Mouse (Mus musculus): Measurements from ENCODE around the gene Rpl6. TPM values are rescaled to one million over a fixed set of nuclear protein-coding genes. Genes with fewer than 3 reads are reported as not detected.
A peak's percentile ranks its signal among the peaks of the same experiment; 100 is the strongest.
"Not testable (repeated sequence)": the region's sequence is repeated elsewhere in the genome, so short reads cannot be mapped to it uniquely, and the experiment has no call there.

Gene Rpl6
- polyA plus RNA-seq, 1 experiment from 2014 or later = 659 TPM

DNA sequence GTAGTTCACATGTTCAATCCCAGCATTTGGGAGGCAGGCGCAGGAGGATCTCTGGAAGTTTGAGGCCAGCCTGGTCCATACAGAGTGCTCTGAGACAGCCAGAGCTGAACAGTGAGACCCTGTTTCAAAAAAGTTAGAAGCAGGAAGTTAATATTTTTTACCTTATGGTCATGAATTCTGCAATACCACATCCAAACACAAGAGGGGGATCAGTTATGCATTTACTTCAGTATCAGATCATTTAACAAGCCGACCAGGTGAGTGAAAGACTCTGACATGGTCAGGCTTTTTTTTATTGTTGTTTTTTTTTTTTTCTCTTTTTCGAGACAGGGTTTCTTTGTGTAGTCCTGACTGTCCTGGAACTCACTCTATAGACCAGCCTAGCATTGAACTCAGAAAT, 2.5 kb upstream of the Rpl6 start:
- H3K36me3 ChIP-seq = peaks cover 7% of the 10 kb centered on the region; the same call in 1 of the 2 replicates
- ATAC-seq = no peak
- H3K4me2 ChIP-seq (replicated peaks) = no peak overlapping the region
- H3K9ac ChIP-seq = no peak overlapping the region
- H3K27ac ChIP-seq = no peak overlapping the region
- H3K9me3 ChIP-seq = no peaks in the 10 kb centered on the region
- 49% methylated on average over 3 of the region's 3 CpGs for WGBS
- peaks cover 13% of the 10 kb centered on the region for H3K4me1 ChIP-seq (replicated peaks)
- no peak overlapping the region for H3K4me3 ChIP-seq (replicated peaks)
- H3K27me3 ChIP-seq (replicated peaks) = no peaks in the 10 kb centered on the region

DNA sequence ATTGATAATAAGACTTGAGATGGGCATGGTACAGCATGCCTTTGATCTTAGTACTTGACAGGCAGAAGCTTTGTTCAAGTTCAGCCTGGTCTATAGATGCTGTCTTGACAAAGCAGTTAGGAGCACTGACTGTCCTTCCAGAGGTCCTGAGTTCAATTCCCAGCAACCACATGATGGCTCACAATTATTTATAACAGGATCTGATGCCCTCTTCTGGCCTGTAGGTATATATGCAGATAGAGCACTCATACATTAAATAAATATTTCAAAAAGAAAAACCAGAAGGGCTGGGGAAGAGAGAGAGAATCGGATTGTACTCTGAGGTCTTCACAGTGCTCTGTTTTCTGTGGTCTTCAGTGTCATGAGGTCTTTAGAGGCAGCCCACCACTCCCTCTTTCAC, 1.8 kb upstream of the Rpl6 start:
- no peak overlapping the region for H3K9ac ChIP-seq
- ATAC-seq = no peak
- no peak overlapping the region for H3K27ac ChIP-seq
- no peaks in the 10 kb centered on the region for H3K9me3 ChIP-seq
- WGBS = 77% methylated on average over 1 of the region's 1 CpGs
- no peak overlapping the region for H3K4me3 ChIP-seq (replicated peaks)
- H3K4me1 ChIP-seq (replicated peaks) = peaks cover 16% of the 10 kb centered on the region
- no peaks in the 10 kb centered on the region for H3K27me3 ChIP-seq (replicated peaks)
- peaks cover 12% of the 10 kb centered on the region; the same call in 1 of the 2 replicates for H3K36me3 ChIP-seq
- H3K4me2 ChIP-seq (replicated peaks) = no peak overlapping the region

DNA sequence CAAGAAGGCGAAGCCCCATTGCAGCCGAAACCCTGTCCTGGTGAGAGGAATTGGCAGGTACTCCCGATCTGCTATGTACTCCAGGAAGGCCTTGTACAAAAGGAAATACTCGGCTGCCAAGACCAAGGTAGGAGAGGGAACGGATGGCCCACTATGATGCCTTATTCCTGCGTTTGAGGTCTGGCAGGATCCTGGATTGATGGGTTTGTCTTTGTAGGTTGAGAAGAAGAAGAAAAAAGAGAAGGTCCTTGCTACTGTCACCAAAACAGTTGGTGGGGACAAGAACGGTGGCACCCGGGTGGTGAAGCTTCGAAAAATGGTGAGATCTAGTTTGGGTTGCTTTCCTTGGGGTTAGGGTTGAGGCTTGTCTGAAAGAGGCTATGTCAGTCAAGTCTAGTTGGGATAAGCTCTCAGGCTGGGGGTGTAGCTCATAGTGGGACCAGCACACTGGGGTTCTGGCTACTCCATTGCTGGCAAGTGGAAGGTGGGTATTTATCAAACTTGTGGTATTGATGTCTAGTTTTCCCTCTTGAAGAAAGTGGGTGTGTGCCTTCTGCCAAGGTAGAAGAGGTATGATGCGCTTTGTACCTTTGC, 1.4 kb downstream of the Rpl6 start:
- not testable (repeated sequence) for H3K27ac ChIP-seq; H3K27me3 ChIP-seq (replicated peaks); ATAC-seq; H3K9me3 ChIP-seq
- peak overlapping the region; percentile 80 for H3K4me3 ChIP-seq (replicated peaks)
- peak overlapping the region; percentile 96 for H3K9ac ChIP-seq
- peaks cover 32% of the 10 kb centered on the region for H3K36me3 ChIP-seq
- peaks cover 20% of the 10 kb centered on the region for H3K4me1 ChIP-seq (replicated peaks)
- WGBS = 66% methylated on average over 9 of the region's 10 CpGs
- peak overlapping the region; percentile 56 for H3K4me2 ChIP-seq (replicated peaks)

DNA sequence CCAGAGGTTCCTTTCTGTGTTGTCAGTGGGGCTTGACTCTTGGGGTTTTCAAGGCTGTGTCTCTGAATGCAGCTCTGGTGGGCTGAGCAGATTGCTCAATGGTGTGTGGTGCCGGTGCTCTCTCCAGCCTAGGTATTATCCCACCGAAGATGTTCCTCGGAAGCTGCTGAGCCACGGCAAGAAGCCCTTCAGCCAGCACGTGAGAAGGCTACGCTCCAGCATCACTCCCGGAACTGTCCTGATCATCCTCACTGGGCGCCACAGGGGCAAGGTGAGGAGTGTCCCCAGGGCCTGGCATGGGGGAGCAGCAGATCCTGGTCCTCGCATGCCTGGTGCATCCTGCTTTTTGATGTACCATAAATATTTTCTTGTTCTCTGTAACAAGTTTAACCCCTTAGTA, 2.3 kb downstream of the Rpl6 start:
- Histone ChIP-seq H3K36me3 (peaks cover 39% of the 10 kb centered on the region), H3K4me3 (replicated peaks) (peak overlapping the region; percentile 80; the same call in 1 of the 2 replicates), H3K9ac (peak overlapping the region; percentile 96; the same call in 1 of the 2 replicates), H3K27me3 (replicated peaks) (no peaks in the 10 kb centered on the region), H3K9me3 (no peaks in the 10 kb centered on the region), H3K27ac (no peak overlapping the region), H3K4me1 (replicated peaks) (peaks cover 20% of the 10 kb centered on the region), H3K4me2 (replicated peaks) (peak overlapping the region; percentile 56)
- 72% methylated on average over 9 of the region's 9 CpGs for WGBS
- ATAC-seq = no peak

DNA sequence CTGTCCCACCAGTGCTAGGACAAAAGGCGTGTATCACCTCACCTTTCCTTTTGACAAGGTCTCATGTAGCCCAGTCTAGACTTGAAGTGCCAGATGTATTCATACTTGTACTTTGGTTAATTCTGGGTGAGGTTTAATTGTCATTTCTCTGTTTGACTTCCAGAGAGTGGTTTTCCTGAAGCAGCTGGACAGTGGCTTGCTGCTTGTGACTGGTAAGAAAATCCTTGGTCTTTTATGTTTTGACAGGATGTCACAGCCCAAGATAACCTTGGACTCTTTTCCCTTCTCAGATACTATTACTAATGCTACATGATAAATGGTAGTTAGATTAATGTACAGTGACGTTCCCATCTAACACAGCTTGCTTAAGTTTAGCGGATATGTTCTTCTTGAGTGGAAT, 2.7 kb downstream of the Rpl6 start:
- 0 out of 2 replicates have a peak overlapping the region, but pooled peaks have one; percentile 80 for H3K4me3 ChIP-seq (replicated peaks)
- no peak overlapping the region for H3K27ac ChIP-seq
- no peak for ATAC-seq
- H3K4me2 ChIP-seq (replicated peaks) = peak overlapping the region; percentile 56; the same call in 1 of the 2 replicates
- peaks cover 43% of the 10 kb centered on the region for H3K36me3 ChIP-seq
- no peaks in the 10 kb centered on the region for H3K27me3 ChIP-seq (replicated peaks)
- H3K9ac ChIP-seq = no peak overlapping the region
- peaks cover 20% of the 10 kb centered on the region for H3K4me1 ChIP-seq (replicated peaks)
- WGBS = 71% methylated on average over 3 of the region's 3 CpGs
- H3K9me3 ChIP-seq = no peaks in the 10 kb centered on the region

DNA sequence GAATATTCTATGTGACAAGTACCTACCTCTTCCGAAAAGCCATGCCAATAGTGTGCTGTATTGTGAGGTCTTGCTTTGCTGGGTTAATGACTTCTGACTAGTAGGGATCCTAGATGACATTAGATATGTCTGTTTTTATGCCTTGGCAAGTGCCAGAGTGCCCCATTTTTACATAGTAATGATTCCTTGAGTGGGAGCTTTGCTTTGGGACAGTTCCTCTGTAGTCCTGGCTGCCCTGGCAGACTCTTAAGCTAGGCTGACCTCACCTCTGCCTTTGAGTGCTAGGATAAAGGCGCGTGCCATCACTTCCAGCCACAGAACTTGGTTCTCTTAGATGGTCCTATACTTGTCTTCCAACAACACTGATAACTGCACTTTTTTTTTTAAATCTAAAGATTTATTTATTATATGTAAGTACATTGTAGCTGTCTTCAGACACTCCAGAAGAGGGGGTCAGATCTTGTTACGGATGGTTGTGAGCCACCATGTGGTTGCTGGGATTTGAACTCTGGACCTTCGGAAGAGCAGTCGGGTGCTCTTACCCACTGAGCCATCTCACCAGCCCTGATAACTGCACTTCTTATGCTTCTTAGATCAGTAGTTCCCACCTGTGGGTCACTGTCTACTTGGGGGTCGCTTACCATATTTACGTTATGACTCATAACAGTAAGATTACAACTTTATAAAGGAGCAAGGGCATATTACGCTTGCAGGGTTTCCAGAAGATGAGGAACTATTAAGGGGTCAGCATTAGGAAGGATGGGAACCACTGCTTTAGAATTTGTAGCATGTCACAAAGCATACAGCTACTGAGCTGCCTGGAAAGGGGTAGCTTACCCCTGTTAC, 5.7 kb downstream of the Rpl6 start:
- Histone ChIP-seq H3K27ac (no peak overlapping the region), H3K27me3 (replicated peaks) (no peaks in the 10 kb centered on the region), H3K4me3 (replicated peaks) (no peak overlapping the region), H3K9ac (no peak overlapping the region), H3K9me3 (no peaks in the 10 kb centered on the region), H3K4me2 (replicated peaks) (no peak overlapping the region), H3K36me3 (peaks cover 48% of the 10 kb centered on the region), H3K4me1 (replicated peaks) (peaks cover 20% of the 10 kb centered on the region)
- ATAC-seq = no peak
- WGBS = 86% methylated on average over 9 of the region's 9 CpGs

DNA sequence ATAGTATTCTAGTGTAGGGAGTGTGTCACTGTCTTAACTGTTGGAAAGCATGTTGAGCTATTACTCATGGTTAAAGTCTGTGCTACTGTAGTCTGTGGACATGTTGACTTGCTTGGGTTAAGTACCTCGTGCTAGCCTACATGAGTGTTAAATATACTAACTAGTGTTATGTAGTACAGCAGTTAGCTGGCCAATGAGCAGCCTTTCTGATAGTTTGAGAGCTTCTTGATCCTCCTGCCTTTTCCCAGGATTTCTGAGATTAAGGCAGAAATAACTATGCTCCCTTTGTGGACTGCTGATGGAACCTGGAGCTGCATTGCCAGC, 6.3 kb downstream of the Rpl6 start:
- no peak overlapping the region for H3K27ac ChIP-seq
- no peak overlapping the region for H3K4me3 ChIP-seq (replicated peaks)
- H3K9ac ChIP-seq = no peak overlapping the region
- peaks cover 48% of the 10 kb centered on the region for H3K36me3 ChIP-seq
- 84% methylated on average over 1 of the region's 1 CpGs for WGBS
- H3K4me2 ChIP-seq (replicated peaks) = no peak overlapping the region
- peaks cover 18% of the 10 kb centered on the region for H3K4me1 ChIP-seq (replicated peaks)
- H3K9me3 ChIP-seq = no peaks in the 10 kb centered on the region
- no peak for ATAC-seq
- H3K27me3 ChIP-seq (replicated peaks) = no peaks in the 10 kb centered on the region

DNA sequence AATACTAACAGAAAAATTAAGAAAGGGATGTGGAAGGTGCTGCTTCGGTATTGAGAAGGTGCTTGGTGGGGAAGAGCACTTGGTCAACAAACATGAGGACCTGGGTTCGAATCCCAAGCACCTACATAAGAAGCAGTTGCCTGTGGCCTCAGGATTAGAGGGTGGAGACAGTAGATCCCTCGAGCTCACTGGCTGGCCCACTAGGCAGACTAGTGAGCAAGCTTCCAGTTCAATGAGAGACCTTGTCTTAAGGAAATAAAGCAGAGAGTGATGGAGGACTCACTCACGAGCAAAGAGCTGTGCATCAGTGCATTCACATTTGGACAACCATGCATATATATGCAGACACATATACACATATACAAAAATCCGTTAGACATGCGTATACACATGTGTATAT, 7.8 kb downstream of the Rpl6 start:
- H3K27me3 ChIP-seq (replicated peaks) = no peaks in the 10 kb centered on the region
- no peak overlapping the region for H3K4me3 ChIP-seq (replicated peaks)
- no peak overlapping the region for H3K27ac ChIP-seq
- no peak for ATAC-seq
- H3K4me1 ChIP-seq (replicated peaks) = peaks cover 6% of the 10 kb centered on the region; the same call in 1 of the 2 replicates
- peaks cover 39% of the 10 kb centered on the region for H3K36me3 ChIP-seq
- no peaks in the 10 kb centered on the region for H3K9me3 ChIP-seq
- no peak overlapping the region for H3K9ac ChIP-seq
- H3K4me2 ChIP-seq (replicated peaks) = no peak overlapping the region
- WGBS = 95% methylated on average over 6 of the region's 6 CpGs

DNA sequence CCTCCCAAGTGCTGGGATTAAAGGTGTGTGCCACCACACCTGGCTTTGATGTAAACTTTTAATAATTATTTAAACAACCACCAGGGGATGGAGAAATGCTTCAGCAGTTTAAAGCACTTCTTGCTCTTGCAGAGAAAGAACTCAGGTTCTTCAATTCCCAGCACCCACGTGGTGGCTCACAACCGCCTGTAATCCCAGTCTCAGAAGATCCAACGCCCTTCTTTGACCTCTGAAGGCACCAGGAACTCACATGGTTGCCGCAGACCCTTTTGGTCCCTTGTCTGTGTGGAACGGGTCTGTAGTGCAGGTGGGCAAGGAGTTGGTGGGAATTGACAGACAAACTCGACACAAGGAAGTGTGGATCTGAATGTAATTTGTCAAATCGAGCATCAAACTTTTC, 10.4 kb downstream of the Rpl6 start:
- Histone ChIP-seq H3K9ac (no peak overlapping the region), H3K4me3 (replicated peaks) (no peak overlapping the region), H3K27me3 (replicated peaks) (no peaks in the 10 kb centered on the region), H3K9me3 (no peaks in the 10 kb centered on the region), H3K4me1 (replicated peaks) (no peaks in the 10 kb centered on the region), H3K27ac (no peak overlapping the region), H3K36me3 (peaks cover 22% of the 10 kb centered on the region), H3K4me2 (replicated peaks) (no peak overlapping the region)
- WGBS = 46% methylated on average over 7 of the region's 7 CpGs
- ATAC-seq = no peak

DNA sequence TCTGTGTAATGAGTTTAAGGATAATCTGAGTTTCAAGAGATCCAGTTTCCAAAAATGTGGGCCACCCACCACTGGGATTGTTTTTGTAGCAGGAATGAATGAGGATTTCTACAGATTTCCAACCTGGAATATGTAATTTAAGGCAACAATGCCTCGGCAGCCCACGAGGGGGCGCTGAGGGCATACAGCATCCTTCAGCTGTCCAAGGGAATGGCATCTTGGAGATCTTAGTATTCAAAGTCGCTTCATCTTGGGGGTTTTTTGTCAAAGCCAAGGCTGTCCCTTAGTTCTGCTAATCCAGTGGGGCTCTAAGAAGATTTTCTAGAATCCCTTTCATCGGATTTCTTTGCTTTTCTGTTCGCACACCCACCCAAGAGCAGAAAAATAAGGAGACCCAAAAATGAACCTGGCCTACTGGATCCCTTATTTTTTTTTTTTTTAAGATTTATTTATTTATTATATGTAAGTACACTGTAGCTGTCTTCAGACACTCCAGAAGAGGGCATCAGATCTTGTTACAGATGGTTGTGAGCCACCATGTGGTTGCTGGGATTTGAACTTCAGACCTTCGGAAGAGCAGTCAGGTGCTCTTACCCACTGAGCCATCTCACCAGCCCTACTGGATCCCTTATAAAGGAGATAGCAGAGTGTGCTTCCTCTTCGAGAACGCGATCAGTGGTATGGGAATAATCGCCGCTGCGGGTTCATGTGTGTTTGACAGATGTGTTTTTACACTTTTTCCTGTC, 11.3 kb downstream of the Rpl6 start:
- no peak overlapping the region for H3K4me2 ChIP-seq (replicated peaks)
- H3K4me3 ChIP-seq (replicated peaks) = no peak overlapping the region
- H3K36me3 ChIP-seq = peaks cover 17% of the 10 kb centered on the region
- no peaks in the 10 kb centered on the region for H3K27me3 ChIP-seq (replicated peaks)
- H3K9ac ChIP-seq = no peak overlapping the region
- no peaks in the 10 kb centered on the region for H3K9me3 ChIP-seq
- H3K27ac ChIP-seq = no peak overlapping the region
- 51% methylated on average over 13 of the region's 13 CpGs for WGBS
- no peak for ATAC-seq
- no peaks in the 10 kb centered on the region for H3K4me1 ChIP-seq (replicated peaks)

DNA sequence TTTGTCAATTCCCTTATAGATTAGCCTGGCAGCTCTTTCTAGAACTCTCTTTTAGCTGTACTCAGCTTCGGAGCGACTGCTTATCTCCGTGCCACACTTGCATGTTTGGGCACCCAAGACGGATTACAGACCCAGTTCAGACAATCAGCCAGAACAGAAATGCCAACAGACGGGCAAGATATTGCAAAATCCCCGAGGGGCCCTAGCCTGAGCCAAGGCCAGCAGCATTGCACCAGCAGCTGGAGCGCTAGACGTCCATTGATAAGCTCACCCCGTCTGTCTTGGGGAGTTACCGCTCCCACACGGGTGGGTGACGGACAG, 11.8 kb downstream of the Rpl6 start:
- H3K9me3 ChIP-seq = no peaks in the 10 kb centered on the region
- peaks cover 13% of the 10 kb centered on the region for H3K36me3 ChIP-seq
- H3K4me1 ChIP-seq (replicated peaks) = no peaks in the 10 kb centered on the region
- H3K27me3 ChIP-seq (replicated peaks) = no peaks in the 10 kb centered on the region
- H3K9ac ChIP-seq = no peak overlapping the region
- 74% methylated on average over 12 of the region's 12 CpGs for WGBS
- H3K27ac ChIP-seq = no peak overlapping the region
- H3K4me3 ChIP-seq (replicated peaks) = no peak overlapping the region
- H3K4me2 ChIP-seq (replicated peaks) = no peak overlapping the region
- peak; percentile 14; the same call in 1 of the 2 replicates for ATAC-seq

DNA sequence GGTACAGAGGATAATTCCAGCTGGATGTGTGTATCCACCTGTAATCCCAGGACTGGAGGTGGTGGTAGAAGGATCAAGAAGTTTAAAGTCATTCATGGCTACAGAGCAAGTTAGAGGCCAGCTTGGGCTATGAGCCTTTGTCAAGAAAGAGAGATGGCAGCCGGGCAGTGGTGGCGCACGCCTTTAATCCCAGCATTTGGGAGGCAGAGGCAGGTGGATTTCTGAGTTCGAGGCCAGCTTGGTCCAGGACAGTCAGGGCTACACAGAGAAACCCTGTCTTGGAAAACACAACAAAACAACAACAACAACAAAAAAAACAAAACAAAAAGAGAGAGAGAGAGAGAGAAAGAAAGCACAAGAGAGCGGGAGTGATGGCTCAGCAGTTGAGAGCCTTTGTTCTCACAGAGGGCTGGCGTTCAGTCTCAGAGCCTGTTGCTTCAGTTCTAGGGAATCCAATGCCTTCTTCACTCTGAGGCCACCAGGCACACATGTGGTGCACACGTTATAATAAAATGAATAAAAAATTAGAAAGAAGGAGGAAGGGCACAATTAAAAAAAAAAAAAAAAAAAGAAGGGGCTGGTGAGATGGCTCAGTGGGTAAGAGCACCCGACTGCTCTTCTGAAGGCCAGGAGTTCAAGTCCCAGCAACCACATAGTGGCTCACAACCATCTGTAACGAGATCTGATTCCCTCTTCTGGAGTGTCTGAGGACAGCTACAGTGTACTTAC, 12.5 kb downstream of the Rpl6 start:
- H3K9me3 ChIP-seq; H3K4me1 ChIP-seq (replicated peaks); H3K9ac ChIP-seq; ATAC-seq; H3K4me3 ChIP-seq (replicated peaks); H3K36me3 ChIP-seq; H3K4me2 ChIP-seq (replicated peaks); H3K27ac ChIP-seq; H3K27me3 ChIP-seq (replicated peaks): not testable (repeated sequence)
- 88% methylated on average over 9 of the region's 9 CpGs for WGBS

Measured in intestine, embryonic 15.5 days (tissue).